Mouse (Mus musculus): ENCODE data around the gene Coro1a. TPM values are rescaled to one million over a fixed set of nuclear protein-coding genes. Genes with fewer than 3 reads are reported as not detected.
"Not testable (repeated sequence)": the region's sequence is repeated elsewhere in the genome, so short reads cannot be mapped to it uniquely, and the experiment has no call there.

Coro1a gene
- total and polyA plus RNA-seq, 2 experiments from 2014 or later = 118 to 121 TPM

DNA sequence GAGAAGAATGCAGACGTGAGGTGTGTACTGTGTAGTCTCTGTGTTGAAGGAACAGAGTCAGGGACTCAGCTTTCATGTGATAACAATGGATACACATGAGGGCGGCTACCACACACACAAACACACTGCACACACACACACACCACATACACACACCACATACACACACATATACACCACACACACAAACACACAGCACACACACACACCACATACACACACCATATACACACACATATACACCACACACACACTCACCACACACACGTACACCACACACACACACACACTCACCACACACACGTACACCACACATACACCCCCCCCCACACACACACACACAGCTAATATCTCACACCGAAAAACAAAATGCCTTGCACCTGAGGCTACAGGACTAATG lies 33.9 kb upstream of the Coro1a start:
- H3K27me3 ChIP-seq (ENCODE audit: insufficient read depth, low read length) = no peaks in the 10 kb centered on the region
- ATAC-seq (no peak), DNase-seq (no peak)
- H3K9ac ChIP-seq = no peak overlapping the region
- H3K4me1 ChIP-seq (ENCODE audit: insufficient read depth) = no peaks in the 10 kb centered on the region
- no peaks in the 10 kb centered on the region for H3K36me3 ChIP-seq (ENCODE audit: insufficient read depth)
- H3K4me2 ChIP-seq (ENCODE audit: low read depth) = no peak overlapping the region
- H3K4me3 ChIP-seq (ENCODE audit: low read depth, low read length) = no peak overlapping the region
- TF ChIP-seq CTCF (IDR thresholded peaks at IDR 0.05; ENCODE audit: low read depth) = no peak
- H3K9me3 ChIP-seq (ENCODE audit: low read length) = no peaks in the 10 kb centered on the region
- 91% methylated on average over 5 of the region's 5 CpGs for WGBS
- no peak overlapping the region for H3K27ac ChIP-seq (ENCODE audit: low read depth, low read length)

DNA sequence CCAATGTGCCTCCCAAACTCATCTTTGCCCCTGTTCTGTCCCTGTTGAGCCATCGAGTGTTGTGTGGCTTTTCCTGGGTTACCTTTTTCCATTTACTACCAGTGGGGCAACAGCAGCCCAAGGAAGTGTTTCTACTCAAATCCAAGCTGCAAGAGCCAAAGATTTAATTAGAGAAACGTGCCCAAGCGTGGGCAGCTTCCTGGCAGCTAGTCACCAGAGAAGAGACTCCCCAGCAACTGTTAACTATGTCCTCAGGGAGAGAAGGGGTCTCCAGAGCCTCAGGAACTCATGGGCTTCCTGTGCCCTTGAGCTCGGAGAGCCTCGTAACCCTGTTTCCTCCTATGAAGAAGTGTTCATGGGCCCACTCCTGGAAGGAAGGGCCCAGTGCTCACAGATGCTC lies 33.4 kb upstream of the Coro1a start:
- no peak for DNase-seq
- Histone ChIP-seq H3K4me2 (ENCODE audit: low read depth) (no peak overlapping the region), H3K4me3 (ENCODE audit: low read depth, low read length) (no peak overlapping the region), H3K27ac (ENCODE audit: low read depth, low read length) (no peak overlapping the region), H3K27me3 (ENCODE audit: insufficient read depth, low read length) (no peaks in the 10 kb centered on the region), H3K4me1 (ENCODE audit: insufficient read depth) (no peaks in the 10 kb centered on the region), H3K36me3 (ENCODE audit: insufficient read depth) (no peaks in the 10 kb centered on the region), H3K9ac (no peak overlapping the region), H3K9me3 (ENCODE audit: low read length) (no peaks in the 10 kb centered on the region)
- TF ChIP-seq CTCF (IDR thresholded peaks at IDR 0.05; ENCODE audit: low read depth) = no peak
- 80% methylated on average over 5 of the region's 5 CpGs for WGBS
- ATAC-seq = no peak

DNA sequence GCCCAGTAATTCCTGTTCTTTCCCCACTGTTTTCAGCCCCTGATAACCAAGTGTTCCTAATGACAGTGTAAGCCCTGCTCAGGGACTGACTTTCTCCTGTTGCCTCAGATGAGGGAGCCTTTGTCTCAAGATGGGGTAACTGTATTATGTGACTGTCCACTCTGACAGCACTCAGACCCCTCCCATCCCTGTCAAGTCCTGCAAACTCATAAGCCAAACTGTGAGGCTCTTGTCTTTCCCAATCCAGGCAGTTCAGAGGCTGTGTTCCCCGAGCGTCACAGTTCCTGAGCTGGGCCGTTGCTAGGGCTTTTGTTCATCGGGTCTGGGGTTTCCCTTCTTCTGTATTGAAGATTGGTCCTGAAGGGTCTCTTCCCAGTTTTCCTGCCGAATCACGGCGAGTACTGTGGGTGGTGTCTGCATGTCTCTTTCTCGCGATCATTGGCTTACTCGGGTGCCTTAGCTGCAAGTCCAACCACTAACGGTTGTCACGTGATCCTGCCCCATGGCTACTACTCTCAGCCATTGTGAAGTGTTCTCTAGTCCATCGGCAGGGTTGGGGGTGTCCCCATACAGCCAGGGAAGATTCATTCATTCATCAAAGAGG lies 32.6 kb upstream of the Coro1a start:
- TF ChIP-seq CTCF (IDR thresholded peaks at IDR 0.05; ENCODE audit: low read depth) = no peak
- H3K4me3 ChIP-seq (ENCODE audit: low read depth, low read length) = no peak overlapping the region
- no peak overlapping the region for H3K4me2 ChIP-seq (ENCODE audit: low read depth)
- WGBS = 74% methylated on average over 13 of the region's 13 CpGs
- ATAC-seq (no peak), DNase-seq (no peak)
- H3K9me3 ChIP-seq (ENCODE audit: low read length) = no peaks in the 10 kb centered on the region
- no peak overlapping the region for H3K9ac ChIP-seq
- H3K27ac ChIP-seq (ENCODE audit: low read depth, low read length) = no peak overlapping the region
- H3K4me1 ChIP-seq (ENCODE audit: insufficient read depth) = no peaks in the 10 kb centered on the region
- H3K36me3 ChIP-seq (ENCODE audit: insufficient read depth) = no peaks in the 10 kb centered on the region
- no peaks in the 10 kb centered on the region for H3K27me3 ChIP-seq (ENCODE audit: insufficient read depth, low read length)

DNA sequence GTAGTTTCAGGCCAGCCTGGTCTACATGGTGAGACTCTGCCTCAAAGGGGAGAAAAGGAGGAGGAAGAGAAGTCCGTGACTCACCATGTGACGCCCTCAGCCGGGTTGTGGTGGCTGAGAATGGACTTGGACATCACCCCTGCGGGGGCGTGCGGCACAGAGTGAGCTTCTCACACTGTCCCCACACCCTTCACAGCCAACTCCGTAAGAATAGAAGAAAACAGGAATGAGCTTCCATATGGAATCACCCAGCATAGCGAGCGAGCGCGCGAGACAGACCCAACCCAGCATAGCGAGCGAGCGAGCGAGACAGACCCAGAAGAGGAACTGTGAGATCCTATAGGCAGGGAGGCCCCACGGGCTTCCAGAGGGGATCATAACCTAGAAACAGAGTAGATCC lies 32.0 kb upstream of the Coro1a start:
- DNase-seq (no peak), ATAC-seq (no peak)
- Histone ChIP-seq H3K27me3 (ENCODE audit: insufficient read depth, low read length) (no peaks in the 10 kb centered on the region), H3K36me3 (ENCODE audit: insufficient read depth) (no peaks in the 10 kb centered on the region), H3K27ac (ENCODE audit: low read depth, low read length) (no peak overlapping the region), H3K4me1 (ENCODE audit: insufficient read depth) (no peaks in the 10 kb centered on the region), H3K9me3 (ENCODE audit: low read length) (no peaks in the 10 kb centered on the region), H3K4me3 (ENCODE audit: low read depth, low read length) (no peak overlapping the region), H3K4me2 (ENCODE audit: low read depth) (no peak overlapping the region), H3K9ac (no peak overlapping the region)
- no peak for TF ChIP-seq CTCF (IDR thresholded peaks at IDR 0.05; ENCODE audit: low read depth)
- 83% methylated on average over 17 of the region's 17 CpGs for WGBS

DNA sequence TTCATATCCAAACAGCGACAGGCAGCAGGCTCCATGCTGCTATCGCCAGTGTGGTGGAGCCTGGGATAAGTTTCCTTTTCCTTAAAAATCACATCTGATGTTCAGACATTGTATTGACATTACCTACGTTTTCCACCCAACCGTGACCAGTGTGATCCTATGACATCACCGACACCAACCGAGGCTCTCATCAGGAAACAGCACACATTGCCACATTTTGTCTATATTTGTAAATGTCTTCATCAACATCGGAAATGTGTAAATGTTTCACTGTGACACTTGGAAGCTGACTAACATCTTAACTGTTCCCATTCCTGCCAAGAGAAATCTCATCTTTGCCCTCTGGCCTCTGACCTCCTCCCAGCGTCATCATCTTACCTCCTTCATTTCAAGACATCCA lies 28.5 kb upstream of the Coro1a start:
- TF ChIP-seq CTCF (IDR thresholded peaks at IDR 0.05; ENCODE audit: low read depth) = no peak
- H3K9ac ChIP-seq = no peak overlapping the region
- no peak overlapping the region for H3K27ac ChIP-seq (ENCODE audit: low read depth, low read length)
- no peak overlapping the region for H3K4me3 ChIP-seq (ENCODE audit: low read depth, low read length)
- no peaks in the 10 kb centered on the region for H3K9me3 ChIP-seq (ENCODE audit: low read length)
- no peaks in the 10 kb centered on the region for H3K4me1 ChIP-seq (ENCODE audit: insufficient read depth)
- DNase-seq (no peak), ATAC-seq (no peak)
- WGBS = 85% methylated on average over 8 of the region's 8 CpGs
- H3K27me3 ChIP-seq (ENCODE audit: insufficient read depth, low read length) = no peaks in the 10 kb centered on the region
- H3K4me2 ChIP-seq (ENCODE audit: low read depth) = no peak overlapping the region
- no peaks in the 10 kb centered on the region for H3K36me3 ChIP-seq (ENCODE audit: insufficient read depth)

DNA sequence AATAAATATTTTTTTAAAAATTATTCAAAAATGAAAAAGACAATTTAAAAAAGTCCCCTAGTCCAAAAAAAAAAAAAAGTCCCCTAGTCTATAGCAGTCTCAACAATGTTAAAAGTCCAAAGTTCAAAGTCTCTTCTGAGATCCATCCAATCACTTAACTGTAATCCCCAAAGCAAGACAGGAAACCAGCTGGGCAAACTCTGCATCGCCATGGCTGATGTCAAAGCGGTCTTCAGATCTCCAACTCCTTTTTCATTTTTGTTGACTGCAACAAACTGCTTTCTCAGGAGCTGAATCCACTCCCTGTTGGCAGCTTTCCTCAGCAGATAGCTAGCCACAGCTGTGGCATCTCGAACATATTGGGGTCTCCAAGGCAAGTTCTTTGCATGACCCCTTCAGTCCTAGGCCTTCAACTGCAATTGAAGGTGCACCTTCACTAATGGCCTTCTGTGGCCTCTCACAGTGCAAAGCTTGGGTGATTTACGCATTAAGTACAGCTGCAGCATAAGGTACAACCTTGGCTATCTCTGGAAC lies 22.7 kb upstream of the Coro1a start:
- H3K27ac ChIP-seq (ENCODE audit: low read depth, low read length); H3K9ac ChIP-seq; H3K9me3 ChIP-seq (ENCODE audit: low read length); DNase-seq; H3K4me2 ChIP-seq (ENCODE audit: low read depth); H3K4me3 ChIP-seq (ENCODE audit: low read depth, low read length); H3K27me3 ChIP-seq (ENCODE audit: insufficient read depth, low read length); ATAC-seq; H3K4me1 ChIP-seq (ENCODE audit: insufficient read depth); H3K36me3 ChIP-seq (ENCODE audit: insufficient read depth): not testable (repeated sequence)
- WGBS = 90% methylated on average over 4 of the region's 4 CpGs

DNA sequence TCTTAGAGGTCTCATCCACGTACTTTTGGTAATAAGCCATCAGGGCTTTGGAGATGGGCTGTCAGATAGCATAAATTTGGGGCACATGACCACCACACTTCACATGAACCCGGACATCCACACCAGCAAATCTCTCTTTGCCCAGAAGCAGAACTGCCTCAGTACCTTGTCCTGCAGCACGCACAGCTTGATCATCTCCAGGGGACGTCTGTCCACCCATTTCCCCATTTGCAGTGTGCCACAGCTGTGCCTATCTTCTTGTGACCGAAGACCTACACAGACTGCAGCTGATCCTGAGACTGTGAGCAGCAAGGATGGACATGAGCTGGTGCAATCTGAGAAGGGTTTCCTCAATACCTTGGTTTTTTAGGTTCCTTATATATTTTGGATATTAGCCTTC lies 18.1 kb upstream of the Coro1a start:
- H3K4me1 ChIP-seq (ENCODE audit: insufficient read depth) = no peaks in the 10 kb centered on the region
- TF ChIP-seq CTCF (IDR thresholded peaks at IDR 0.05; ENCODE audit: low read depth) = no peak
- H3K9ac ChIP-seq = no peak overlapping the region
- no peak for DNase-seq
- H3K4me2 ChIP-seq (ENCODE audit: low read depth) = no peak overlapping the region
- ATAC-seq = no peak
- H3K27ac ChIP-seq (ENCODE audit: low read depth, low read length) = no peak overlapping the region
- no peaks in the 10 kb centered on the region for H3K36me3 ChIP-seq (ENCODE audit: insufficient read depth)
- H3K4me3 ChIP-seq (ENCODE audit: low read depth, low read length) = no peak overlapping the region
- 84% methylated on average over 5 of the region's 5 CpGs for WGBS
- no peaks in the 10 kb centered on the region for H3K9me3 ChIP-seq (ENCODE audit: low read length)
- no peaks in the 10 kb centered on the region for H3K27me3 ChIP-seq (ENCODE audit: insufficient read depth, low read length)
